Mouse (Mus musculus): ENCODE data around the gene Rbpms2. TPM values are rescaled to one million over a fixed set of nuclear protein-coding genes. Genes with fewer than 3 reads are reported as not detected.

Gene Rbpms2
- polyA plus RNA-seq, 1 experiment from 2014 or later = 2.9 TPM

GRCm38 (mm10) chr9:65703926-65704595 lies 74.6 kb downstream of the Rbpms2 start:
- no peak overlapping the region for H3K9ac ChIP-seq (ENCODE audit: low read depth, low read length)
- WGBS = 93% methylated on average over 24 of the region's 24 CpGs
- no peak overlapping the region for H3K4me3 ChIP-seq (ENCODE audit: low read depth, low read length)
- H3K36me3 ChIP-seq (ENCODE audit: control insufficient read depth, insufficient read depth, low read length) = peaks cover 22% of the 10 kb centered on the region
- no peak overlapping the region for H3K27ac ChIP-seq (ENCODE audit: low read length)
- H3K4me2 ChIP-seq (ENCODE audit: low read length) = no peak overlapping the region
- H3K9me3 ChIP-seq (replicated peaks; ENCODE audit: control insufficient read depth, low read length, poor library complexity, severe bottlenecking) = no peaks in the 10 kb centered on the region
- no peaks in the 10 kb centered on the region for H3K27me3 ChIP-seq (ENCODE audit: control insufficient read depth, insufficient read depth, low read depth, low read length)
- ATAC-seq = no peak
- peaks cover 2% of the 10 kb centered on the region; the same call in 1 of the 2 replicates for H3K4me1 ChIP-seq (ENCODE audit: control insufficient read depth, insufficient read depth, low read length)

Other genes starting within 250 kb of the Rbpms2 start
- 0.50 and 0.67 TPM in 2 replicates for gene Kbtbd13, start 238.0 kb upstream of the Rbpms2 start, polyA plus RNA-seq (2015; fragmentation: Nextera tagmentation; extraction: Ambion mirVana)
- 7.1 and 8.4 TPM in 2 replicates for gene Rasl12, start 231.1 kb upstream of the Rbpms2 start, polyA plus RNA-seq (2015; fragmentation: Nextera tagmentation; extraction: Ambion mirVana)
- not detected in 2 replicates for gene Slc51b, start 206.7 kb upstream of the Rbpms2 start, polyA plus RNA-seq (2015; fragmentation: Nextera tagmentation; extraction: Ambion mirVana)
- gene Mtfmt, start 193.9 kb upstream of the Rbpms2 start, polyA plus RNA-seq (2015; fragmentation: Nextera tagmentation; extraction: Ambion mirVana) = 23.2 and 25.0 TPM in 2 replicates
- gene Spg21, start 168.7 kb upstream of the Rbpms2 start, polyA plus RNA-seq (2015; fragmentation: Nextera tagmentation; extraction: Ambion mirVana) = 111 and 126 TPM in 2 replicates
- gene Ankdd1a, start 109.5 kb upstream of the Rbpms2 start, polyA plus RNA-seq (2015; fragmentation: Nextera tagmentation; extraction: Ambion mirVana) = 1.1 and 1.8 TPM in 2 replicates
- 3.1 and 3.8 TPM in 2 replicates for gene Plekho2, start 49.6 kb upstream of the Rbpms2 start, polyA plus RNA-seq (2015; fragmentation: Nextera tagmentation; extraction: Ambion mirVana)
- gene Pif1, start 42.5 kb upstream of the Rbpms2 start, polyA plus RNA-seq (2015; fragmentation: Nextera tagmentation; extraction: Ambion mirVana) = 2.0 and 2.1 TPM in 2 replicates
- gene Oaz2, start 38.4 kb downstream of the Rbpms2 start, polyA plus RNA-seq (2015; fragmentation: Nextera tagmentation; extraction: Ambion mirVana) = 384 and 407 TPM in 2 replicates
- 6.6 and 6.8 TPM in 2 replicates for gene Zfp609, start 197.9 kb downstream of the Rbpms2 start, polyA plus RNA-seq (2015; fragmentation: Nextera tagmentation; extraction: Ambion mirVana)

Measured in midbrain, embryonic 16.5 days (tissue).